Mouse (Mus musculus) lung, postnatal 0 days (tissue): ENCODE results near the gene Map2k5. TPM values are rescaled to one million over a fixed set of nuclear protein-coding genes. Genes with fewer than 3 reads are reported as not detected.

Experiments used
- ATAC-seq: fragments of 200-750 bp; cut with Nextera tagmentation; 2 replicates; pipeline ENCODE4 v1.8.0; 2017; ENCODE audit warnings: moderate library complexity
- DNase-seq: peaks from one replicate; pipeline ENCODE4 v3.0.0-alpha.2; 2016; ENCODE audit warnings: low spot score
- H3K27ac ChIP-seq: fragments of 300-500 bp; sonication (generic); 2 replicates; pipeline ENCODE4 v1.5.1; 2014; ENCODE audit warnings: antibody characterized with exemption, mild to moderate bottlenecking, low read length, mixed read lengths
- H3K27me3 ChIP-seq: fragments of 300-500 bp; sonication (generic); replicated peaks from 2 replicates; pipeline ENCODE4 v1.6.1; 2014; ENCODE audit warnings: low read length, mixed read lengths; ENCODE audit not compliant: insufficient read depth
- H3K36me3 ChIP-seq: fragments of 300-500 bp; sonication (generic); 2 replicates; pipeline ENCODE4 v1.6.1; 2014; ENCODE audit warnings: low read length, mixed read lengths; ENCODE audit not compliant: insufficient read depth
- H3K4me1 ChIP-seq: fragments of 300-500 bp; sonication (generic); 2 replicates; pipeline ENCODE4 v1.6.1; 2014; ENCODE audit warnings: antibody characterized with exemption, low read depth, low read length, mixed read lengths; ENCODE audit not compliant: insufficient read depth
- H3K4me2 ChIP-seq: fragments of 300-500 bp; sonication (generic); replicated peaks from 2 replicates; pipeline ENCODE4 v1.6.1; 2014; ENCODE audit warnings: low read depth, mild to moderate bottlenecking, low read length, moderate library complexity, mixed read lengths
- H3K4me3 ChIP-seq: fragments of 300-500 bp; sonication (generic); 2 replicates; pipeline ENCODE4 v1.5.1; 2014; ENCODE audit warnings: low read depth, low read length
- H3K9ac ChIP-seq: fragments of 300-500 bp; sonication (generic); replicated peaks from 2 replicates; pipeline ENCODE4 v1.6.1; 2014; ENCODE audit warnings: low read depth, mild to moderate bottlenecking
- H3K9me3 ChIP-seq: fragments of 300-500 bp; sonication (generic); 2 replicates; pipeline ENCODE4 v1.6.1; 2016; ENCODE audit warnings: low read length, mixed read lengths
- CTCF ChIP-seq: IDR thresholded peaks from 2 replicates; pipeline ENCODE4 v1.5.1; 2016; ENCODE audit warnings: antibody characterized with exemption, mild to moderate bottlenecking
- EP300 ChIP-seq: IDR thresholded peaks from 2 replicates; pipeline ENCODE4 v1.6.1; 2016; ENCODE audit warnings: antibody characterized with exemption, mild to moderate bottlenecking, control low read depth
- WGBS: fragments of 180-500 bp; shearing (Covaris S2); extraction: QIAGEN DNeasy Blood & Tissue Kit; methylation state at CpG from one replicate; pipeline ENCODE4 v1.1.7; 2014; 5-methylcytosine and 5-hydroxymethylcytosine counted together
- polyA plus RNA-seq: library from polyadenylated mRNA; unstranded; fragments of >200 nt; fragmentation: Nextera tagmentation; extraction: Ambion mirVana; gene quantifications from 2 replicates; pipeline ENCODE4 v1.2.1, GENCODE M21; 2015

Gene Map2k5
- polyA plus RNA-seq, 1 experiment from 2014 or later: 23.1 TPM

DNA sequence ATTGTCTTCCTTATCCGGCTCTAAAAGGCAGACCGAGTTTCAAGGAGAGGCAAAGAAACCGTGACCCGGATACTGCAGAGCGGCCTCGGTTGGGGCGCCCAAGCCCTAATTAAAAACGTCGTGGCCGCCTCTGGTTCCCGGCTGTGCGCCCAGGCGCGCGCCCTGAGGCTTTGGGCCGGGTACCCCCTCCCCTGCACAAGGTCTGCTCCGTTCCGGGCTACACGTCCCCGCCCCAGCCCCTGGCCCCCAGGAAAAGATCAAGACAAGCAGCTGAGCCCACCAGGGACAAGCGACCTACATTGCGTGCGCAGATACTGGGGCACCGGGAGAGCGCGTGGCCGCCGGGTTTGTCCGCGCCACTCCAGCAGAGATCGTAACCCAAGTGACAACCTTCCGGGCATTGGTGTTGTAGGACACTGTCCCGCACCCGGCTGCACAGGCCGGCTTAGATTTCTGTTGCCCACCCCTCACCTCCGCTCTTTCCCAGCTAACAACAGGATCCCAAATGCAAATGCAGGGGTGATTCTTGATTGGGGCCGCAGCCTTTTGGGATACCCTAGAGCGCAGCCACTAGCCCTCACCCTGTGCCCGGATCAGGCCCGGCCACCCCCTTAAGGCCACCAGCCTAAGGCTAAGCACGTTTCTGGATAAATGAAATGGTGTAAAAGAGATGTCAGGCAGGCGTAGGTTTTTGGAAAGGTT is 235.2 kb downstream of the Map2k5 start:
- Histone ChIP-seq H3K4me2 (no peak overlapping the region), H3K9ac (no peak overlapping the region), H3K4me1 (peaks cover 8% of the 10 kb centered on the region), H3K4me3 (no peak overlapping the region; the same call in 1 of the 2 replicates), H3K27me3 (peaks cover 97% of the 10 kb centered on the region), H3K36me3 (no peaks in the 10 kb centered on the region), H3K27ac (no peak overlapping the region), H3K9me3 (no peaks in the 10 kb centered on the region)
- TF ChIP-seq EP300 (no peak), CTCF (no peak)
- WGBS: under 1% methylated on average over 42 of the region's 42 CpGs
- no peak for ATAC-seq
- no peak for DNase-seq

DNA sequence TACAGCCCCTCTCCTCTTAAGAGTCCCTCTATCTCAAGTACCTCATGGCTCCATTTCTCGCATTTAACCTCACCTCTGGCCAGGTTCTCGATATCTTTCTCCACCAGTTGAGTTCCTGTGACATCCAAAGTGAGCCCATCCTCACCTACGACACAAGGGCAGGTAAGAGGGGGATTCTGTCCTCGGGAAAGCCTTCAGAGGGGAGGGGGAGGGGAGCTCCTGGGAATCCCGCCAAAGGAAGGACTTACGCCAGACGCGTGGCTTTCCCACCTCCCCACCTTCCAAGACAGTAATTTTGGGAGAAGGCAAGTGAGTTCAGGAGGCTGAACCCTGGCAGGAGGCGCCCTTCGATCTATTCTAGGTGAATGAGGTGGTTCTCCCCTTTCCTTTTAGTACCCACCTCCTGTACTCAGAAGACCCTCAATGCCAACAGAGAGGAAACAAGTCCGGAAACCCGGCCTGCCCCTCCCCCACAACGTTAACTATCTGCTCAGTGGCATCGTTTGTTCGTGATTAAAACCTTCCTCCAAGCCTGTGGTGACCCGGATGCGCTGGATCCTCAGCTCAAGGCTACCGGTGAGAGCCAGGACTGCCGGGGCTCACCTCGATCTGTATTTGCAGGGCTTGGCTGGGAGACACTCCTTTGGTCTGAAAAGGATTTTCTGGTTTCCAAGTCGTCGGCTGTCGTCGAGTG is 235.9 kb downstream of the Map2k5 start:
- H3K27ac ChIP-seq: no peak overlapping the region
- no peak for DNase-seq
- H3K4me2 ChIP-seq: no peak overlapping the region
- no peak overlapping the region; the same call in 1 of the 2 replicates for H3K4me3 ChIP-seq
- no peaks in the 10 kb centered on the region for H3K36me3 ChIP-seq
- H3K9ac ChIP-seq: no peak overlapping the region
- H3K9me3 ChIP-seq: no peaks in the 10 kb centered on the region
- 2% methylated on average over 24 of the region's 24 CpGs for WGBS
- no peak for ATAC-seq
- H3K27me3 ChIP-seq: peaks cover 97% of the 10 kb centered on the region
- peaks cover 3% of the 10 kb centered on the region; the same call in 1 of the 2 replicates for H3K4me1 ChIP-seq
- TF ChIP-seq EP300 (no peak), CTCF (no peak)

DNA sequence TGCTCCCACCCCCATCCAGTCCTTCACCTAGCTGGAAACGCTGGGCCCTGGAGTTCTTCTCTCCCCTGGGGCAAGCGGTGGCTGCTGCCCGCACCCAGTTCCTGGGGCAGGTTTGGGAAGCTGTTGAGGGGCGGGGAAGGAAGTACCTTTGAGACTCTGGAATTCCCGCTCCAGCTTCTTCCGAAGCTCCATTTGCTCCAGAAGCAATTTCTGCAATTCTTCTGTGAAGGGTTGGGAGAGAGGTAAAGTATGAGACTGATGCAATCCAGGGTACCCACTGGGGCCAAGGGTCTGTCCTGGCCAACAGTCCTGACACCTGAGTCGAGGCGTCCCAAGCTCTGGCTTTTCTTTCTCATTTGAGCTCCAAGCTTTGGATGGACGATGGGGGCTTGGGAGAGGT is 237.5 kb downstream of the Map2k5 start:
- no peak for TF ChIP-seq EP300
- no peak for TF ChIP-seq CTCF
- no peak for ATAC-seq
- WGBS: 1% methylated on average over 9 of the region's 9 CpGs
- Histone ChIP-seq H3K9me3 (no peaks in the 10 kb centered on the region), H3K9ac (no peak overlapping the region), H3K27me3 (peaks cover 93% of the 10 kb centered on the region), H3K4me2 (no peak overlapping the region), H3K27ac (no peak overlapping the region), H3K4me3 (no peak overlapping the region), H3K36me3 (no peaks in the 10 kb centered on the region), H3K4me1 (0 out of 2 replicates have a peak, but pooled peaks cover 2% of the 10 kb centered on the region)
- no peak for DNase-seq

GRCm38 (mm10) chr9:63139661-63140060 is 238.0 kb downstream of the Map2k5 start:
- no peak overlapping the region for H3K4me3 ChIP-seq
- no peak overlapping the region for H3K27ac ChIP-seq
- 0 out of 2 replicates have a peak, but pooled peaks cover 4% of the 10 kb centered on the region for H3K4me1 ChIP-seq
- H3K9me3 ChIP-seq: no peaks in the 10 kb centered on the region
- TF ChIP-seq EP300: no peak
- no peak for TF ChIP-seq CTCF
- no peak overlapping the region for H3K4me2 ChIP-seq
- no peaks in the 10 kb centered on the region for H3K36me3 ChIP-seq
- ATAC-seq: no peak
- WGBS: 4% methylated on average over 17 of the region's 17 CpGs
- H3K27me3 ChIP-seq: peaks cover 93% of the 10 kb centered on the region
- H3K9ac ChIP-seq: no peak overlapping the region
- no peak for DNase-seq

- Histone ChIP-seq H3K4me2 (peak overlapping the region; percentile 17; the same call in 1 of the 2 replicates), H3K27ac (no peak overlapping the region), H3K4me1 (0 out of 2 replicates have a peak, but pooled peaks cover 4% of the 10 kb centered on the region), H3K9me3 (no peaks in the 10 kb centered on the region), H3K27me3 (peaks cover 92% of the 10 kb centered on the region), H3K9ac (no peak overlapping the region), H3K4me3 (0 out of 2 replicates have a peak overlapping the region, but pooled peaks have one; percentile 5), H3K36me3 (no peaks in the 10 kb centered on the region)
- ATAC-seq (peak; percentile 52), DNase-seq (peak; percentile 39)
- TF ChIP-seq CTCF (no peak), EP300 (no peak)
- 1% methylated on average over 27 of the region's 31 CpGs for WGBS
Observed at GRCm38 (mm10) chr9:63138481-63138967, 239.2 kb downstream of the Map2k5 start.

DNA sequence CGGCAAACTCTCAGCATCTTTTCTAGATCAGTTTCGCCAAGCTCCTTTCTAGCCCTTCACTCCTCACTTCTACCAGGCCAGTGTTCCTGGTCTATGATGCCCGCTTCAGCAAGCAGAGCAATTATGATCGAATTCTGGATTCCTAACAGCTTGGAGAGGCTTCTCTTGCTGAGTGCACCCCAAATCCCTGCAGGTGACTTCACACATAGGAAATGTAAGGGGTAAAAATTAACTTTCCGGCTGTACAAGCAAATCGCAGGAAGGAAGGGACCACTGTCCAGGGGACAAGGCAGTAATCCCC is 240.1 kb downstream of the Map2k5 start:
- 9% methylated on average over 6 of the region's 6 CpGs for WGBS
- H3K4me3 ChIP-seq: no peak overlapping the region

More for the DNA sequence above, 240.1 kb downstream of the Map2k5 start:
- H3K4me2 ChIP-seq: no peak overlapping the region
- no peak for TF ChIP-seq CTCF
- DNase-seq (no peak), ATAC-seq (no peak)
- no peaks in the 10 kb centered on the region for H3K36me3 ChIP-seq
- H3K9me3 ChIP-seq: no peaks in the 10 kb centered on the region
- no peak overlapping the region for H3K27ac ChIP-seq
- 0 out of 2 replicates have a peak, but pooled peaks cover 4% of the 10 kb centered on the region for H3K4me1 ChIP-seq
- H3K9ac ChIP-seq: no peak overlapping the region
- peaks cover 85% of the 10 kb centered on the region for H3K27me3 ChIP-seq
